Mouse (Mus musculus) cortical plate, adult 2 months (tissue): ENCODE data around the gene Homer1.

Source experiments
- CTCF ChIP-seq: fragments of 200-500 bp; IDR thresholded peaks from 2 replicates; pipeline ENCODE4 v1.5.1; 2011; ENCODE audit warnings: mild to moderate bottlenecking, control low read depth, low read length; ENCODE audit not compliant: insufficient read depth; ENCODE audit errors: extremely low read depth
- POLR2A ChIP-seq: fragments of 200-500 bp; IDR thresholded peaks from 2 replicates; pipeline ENCODE4 v1.6.1; 2011; ENCODE audit warnings: mild to moderate bottlenecking, low read length, control low read depth; ENCODE audit not compliant: insufficient read depth; ENCODE audit errors: extremely low read depth

DNA sequence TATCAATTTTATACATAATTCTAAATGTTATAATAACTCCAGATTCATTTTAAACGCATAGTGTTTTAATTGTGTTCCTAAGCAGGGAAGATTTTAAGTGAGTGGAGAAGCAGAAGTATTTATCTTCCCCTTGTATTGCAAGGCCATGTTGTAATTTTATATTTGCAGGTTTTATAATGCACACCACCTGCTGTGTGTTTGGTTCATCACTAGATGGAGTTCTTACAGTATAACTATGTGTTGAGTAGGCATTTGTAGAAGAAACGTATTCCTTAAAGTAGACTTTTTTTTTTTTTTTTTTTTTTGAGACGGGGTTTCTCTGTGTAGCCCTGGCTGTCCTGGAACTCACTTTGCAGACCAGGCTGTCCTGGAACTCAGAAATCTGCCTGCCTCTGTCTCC is 35.9 kb downstream of the Homer1 start:
- no peak for TF ChIP-seq POLR2A
- TF ChIP-seq CTCF, result no peak
